Mouse (Mus musculus): ENCODE results near the gene Pcp4.

Pcp4 gene

DNA sequence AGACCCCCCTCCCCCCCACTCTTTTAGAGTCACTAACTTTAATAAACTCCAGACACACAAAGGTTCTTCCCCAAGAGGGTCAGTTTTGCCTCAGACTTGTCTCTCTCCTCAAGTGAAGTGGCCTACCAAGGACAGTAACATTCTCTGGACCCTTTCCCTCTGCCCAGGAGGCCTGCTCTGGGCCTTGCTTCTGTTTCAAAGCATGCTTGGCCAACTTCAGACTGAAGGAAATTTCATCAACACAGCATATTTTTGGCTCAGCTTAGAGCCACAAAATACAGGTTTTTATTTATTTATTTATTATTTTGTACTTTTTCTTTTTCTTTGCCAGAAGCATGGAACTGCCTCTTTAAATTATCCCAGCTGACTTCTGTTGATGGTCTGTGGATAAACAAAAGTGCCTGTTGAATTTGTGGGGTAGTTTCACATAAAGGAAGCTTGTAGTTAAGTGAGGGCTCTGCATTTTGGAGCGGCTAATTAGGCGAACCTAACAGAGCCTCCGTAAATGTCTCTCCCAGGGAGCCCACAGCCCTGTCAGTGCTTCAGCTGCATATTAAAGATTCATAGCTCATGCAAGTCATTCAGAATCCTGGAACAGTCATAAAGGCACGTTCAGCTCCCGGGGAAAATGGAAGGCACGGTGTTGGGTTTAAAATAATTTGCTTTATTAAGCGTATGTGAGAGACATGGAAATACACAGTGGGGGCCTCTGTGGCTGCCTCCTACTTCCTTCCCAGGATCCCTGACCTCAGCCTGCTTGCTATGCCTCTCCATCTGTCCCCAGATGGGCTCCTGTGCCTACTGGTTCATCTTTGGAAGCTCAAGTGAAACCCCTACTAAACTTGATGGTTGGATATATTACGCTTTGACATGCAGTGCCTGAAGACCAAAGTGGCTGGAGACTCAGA, 96.2 kb downstream of the Pcp4 start:
- DNase-seq (ENCODE audit: extremely low spot score, low spot score) = no peak

DNA sequence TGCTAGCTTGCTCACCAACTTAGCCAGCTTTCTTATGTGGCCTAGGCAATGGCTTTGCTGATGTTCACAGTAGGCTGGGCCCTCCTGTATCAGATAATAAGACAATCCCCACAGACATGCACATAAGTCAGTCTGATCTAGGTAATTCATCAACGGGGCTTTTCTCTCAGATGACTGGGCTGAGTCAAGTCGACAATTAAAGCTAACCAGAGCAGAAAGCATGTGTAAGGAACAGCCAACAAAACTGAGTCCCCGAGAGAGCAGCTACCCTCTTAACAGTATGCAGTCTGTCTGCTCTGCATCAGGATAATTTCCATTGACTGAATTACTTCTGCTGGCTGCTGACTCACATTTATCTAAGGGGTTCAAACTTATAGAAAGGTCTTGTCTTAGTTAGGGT, 100.0 kb downstream of the Pcp4 start:
- no peak for DNase-seq (ENCODE audit: extremely low spot score, low spot score)

Data from neural tube, embryonic 10.5 days (tissue).